Mouse (Mus musculus): ENCODE data around the gene Dpf2. TPM values are rescaled to one million over a fixed set of nuclear protein-coding genes. Genes with fewer than 3 reads are reported as not detected.

Gene Dpf2
- polyA plus RNA-seq, 1 experiment from 2014 or later: 225 TPM

DNA sequence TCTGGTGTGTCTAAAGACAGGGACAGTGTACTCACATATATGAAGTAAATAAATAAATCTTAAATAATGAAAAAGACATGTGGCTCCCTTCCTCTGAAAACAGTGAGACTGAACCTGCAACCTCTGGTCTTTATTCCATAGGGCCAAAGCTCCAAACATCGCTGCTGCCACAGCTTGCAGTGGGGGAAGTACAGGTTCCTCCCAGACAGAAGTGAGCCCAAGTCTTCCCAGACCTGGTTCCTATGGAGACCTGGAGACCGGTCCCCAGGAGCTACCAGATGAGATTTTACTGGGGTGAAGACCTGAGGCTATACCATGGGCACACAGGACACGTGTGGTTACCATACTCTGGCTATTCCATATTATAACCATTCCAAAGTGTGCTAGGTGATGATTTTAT, 62.0 kb downstream of the Dpf2 start:
- no peak for DNase-seq (ENCODE audit: low spot score)
- ATAC-seq (ENCODE audit: insufficient read depth, low FRiP score, low TSS enrichment): no peak
- Histone ChIP-seq H3K27ac (ENCODE audit: low read depth, low read length) (no peak overlapping the region), H3K27me3 (ENCODE audit: control insufficient read depth, insufficient read depth, low read length) (no peaks in the 10 kb centered on the region), H3K36me3 (ENCODE audit: control insufficient read depth, insufficient read depth, low read length) (peaks cover 2% of the 10 kb centered on the region; the same call in 1 of the 2 replicates), H3K4me1 (ENCODE audit: control insufficient read depth, insufficient read depth, low read length) (peaks cover 29% of the 10 kb centered on the region), H3K9ac (ENCODE audit: low read length) (no peak overlapping the region), H3K4me2 (ENCODE audit: low read depth) (no peak overlapping the region), H3K9me3 (ENCODE audit: control insufficient read depth, low read length) (no peaks in the 10 kb centered on the region), H3K4me3 (ENCODE audit: low read depth, low read length) (no peak overlapping the region)
- 79% methylated on average over 3 of the region's 3 CpGs for WGBS

DNA sequence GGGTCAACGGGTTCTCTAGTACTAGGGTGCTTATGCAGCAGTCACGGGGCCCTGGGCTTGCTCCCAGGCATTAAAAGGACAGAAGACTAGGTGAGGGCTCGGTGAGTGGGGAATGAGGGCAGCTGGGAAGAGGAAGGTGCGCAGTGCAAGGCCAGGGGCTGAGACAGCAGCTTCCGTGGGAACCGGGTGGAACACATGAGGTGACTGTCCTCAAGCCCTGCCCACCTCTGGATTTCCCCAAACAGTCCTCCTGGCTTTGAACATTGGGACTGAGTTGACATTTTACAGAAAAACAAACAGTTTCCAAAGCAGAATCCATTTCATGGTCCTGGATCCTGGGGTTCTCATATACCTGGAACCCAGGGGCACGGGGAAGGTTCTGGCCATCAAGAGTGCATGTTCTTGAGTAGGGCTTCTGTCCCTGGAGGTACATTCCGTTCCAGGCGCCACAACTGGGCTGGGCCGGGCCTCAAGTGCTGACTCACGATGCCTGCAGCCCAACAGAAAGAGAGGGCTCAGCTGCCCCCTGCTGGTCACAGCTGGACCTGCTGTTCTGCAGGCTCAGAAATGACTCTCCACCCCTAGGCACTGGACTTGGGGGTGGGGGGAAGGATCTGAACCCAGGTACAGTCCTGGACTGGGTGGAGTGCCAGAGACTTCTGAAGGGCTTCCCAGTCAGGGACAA, 62.8 kb downstream of the Dpf2 start:
- Histone ChIP-seq H3K9me3 (ENCODE audit: control insufficient read depth, low read length) (no peaks in the 10 kb centered on the region), H3K36me3 (ENCODE audit: control insufficient read depth, insufficient read depth, low read length) (peaks cover 2% of the 10 kb centered on the region; the same call in 1 of the 2 replicates), H3K27me3 (ENCODE audit: control insufficient read depth, insufficient read depth, low read length) (no peaks in the 10 kb centered on the region), H3K27ac (ENCODE audit: low read depth, low read length) (no peak overlapping the region), H3K9ac (ENCODE audit: low read length) (no peak overlapping the region), H3K4me2 (ENCODE audit: low read depth) (no peak overlapping the region), H3K4me3 (ENCODE audit: low read depth, low read length) (no peak overlapping the region), H3K4me1 (ENCODE audit: control insufficient read depth, insufficient read depth, low read length) (peaks cover 34% of the 10 kb centered on the region)
- ATAC-seq (ENCODE audit: insufficient read depth, low FRiP score, low TSS enrichment) (peak; percentile 21; the same call in 1 of the 2 replicates), DNase-seq (ENCODE audit: low spot score) (peak; percentile 89)
- WGBS: 30% methylated on average over 11 of the region's 11 CpGs

DNA sequence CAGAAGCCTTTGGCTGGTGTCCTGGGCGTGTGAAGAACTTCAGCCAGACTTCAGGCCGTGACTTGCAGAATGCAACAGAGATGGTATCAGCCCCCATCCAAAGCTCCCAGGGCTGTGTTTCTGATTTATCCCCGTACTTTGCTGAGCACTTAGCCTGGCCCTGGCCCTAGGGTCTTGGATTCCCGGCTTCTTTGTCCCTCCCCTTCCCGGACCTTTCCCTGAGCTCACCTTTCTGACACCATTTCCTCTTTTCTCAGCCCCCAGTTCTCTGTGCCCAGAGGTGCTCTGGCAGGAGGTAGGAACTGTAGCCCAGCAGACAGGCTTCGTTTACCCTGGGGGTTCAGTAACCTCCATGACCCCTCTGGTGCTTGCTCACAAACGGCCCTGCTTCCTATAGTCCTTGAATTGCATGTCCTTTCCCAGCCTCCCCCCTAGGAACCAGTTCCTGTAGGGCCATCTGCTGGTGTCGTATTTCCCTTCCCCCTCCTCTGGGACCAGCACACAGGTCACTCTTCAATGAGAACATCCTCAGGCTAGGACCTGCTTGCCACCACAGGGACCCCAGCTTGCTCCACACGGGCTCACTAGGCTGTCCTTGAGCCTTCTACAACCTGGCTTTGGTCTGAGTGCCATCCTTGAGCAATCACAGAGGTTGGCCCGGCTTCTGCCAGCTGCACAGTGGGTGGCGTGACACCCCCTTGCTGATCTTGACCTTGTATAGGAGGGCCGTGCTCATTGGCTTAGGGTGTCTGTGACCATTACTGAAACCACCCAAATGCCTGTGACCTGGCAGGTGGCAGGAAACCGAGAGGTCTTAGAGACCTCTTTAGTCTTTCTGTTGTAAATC, 63.8 kb downstream of the Dpf2 start:
- Histone ChIP-seq H3K4me2 (ENCODE audit: low read depth) (0 out of 2 replicates have a peak overlapping the region, but pooled peaks have one; percentile 15), H3K27me3 (ENCODE audit: control insufficient read depth, insufficient read depth, low read length) (no peaks in the 10 kb centered on the region), H3K9ac (ENCODE audit: low read length) (peak overlapping the region; percentile 52), H3K4me3 (ENCODE audit: low read depth, low read length) (no peak overlapping the region), H3K27ac (ENCODE audit: low read depth, low read length) (peak overlapping the region; percentile 64; the same call in 1 of the 2 replicates), H3K9me3 (ENCODE audit: control insufficient read depth, low read length) (no peaks in the 10 kb centered on the region), H3K36me3 (ENCODE audit: control insufficient read depth, insufficient read depth, low read length) (peaks cover 2% of the 10 kb centered on the region; the same call in 1 of the 2 replicates), H3K4me1 (ENCODE audit: control insufficient read depth, insufficient read depth, low read length) (peaks cover 40% of the 10 kb centered on the region)
- 38% methylated on average over 13 of the region's 13 CpGs for WGBS
- no peak for DNase-seq (ENCODE audit: low spot score)
- ATAC-seq (ENCODE audit: insufficient read depth, low FRiP score, low TSS enrichment): no peak

DNA sequence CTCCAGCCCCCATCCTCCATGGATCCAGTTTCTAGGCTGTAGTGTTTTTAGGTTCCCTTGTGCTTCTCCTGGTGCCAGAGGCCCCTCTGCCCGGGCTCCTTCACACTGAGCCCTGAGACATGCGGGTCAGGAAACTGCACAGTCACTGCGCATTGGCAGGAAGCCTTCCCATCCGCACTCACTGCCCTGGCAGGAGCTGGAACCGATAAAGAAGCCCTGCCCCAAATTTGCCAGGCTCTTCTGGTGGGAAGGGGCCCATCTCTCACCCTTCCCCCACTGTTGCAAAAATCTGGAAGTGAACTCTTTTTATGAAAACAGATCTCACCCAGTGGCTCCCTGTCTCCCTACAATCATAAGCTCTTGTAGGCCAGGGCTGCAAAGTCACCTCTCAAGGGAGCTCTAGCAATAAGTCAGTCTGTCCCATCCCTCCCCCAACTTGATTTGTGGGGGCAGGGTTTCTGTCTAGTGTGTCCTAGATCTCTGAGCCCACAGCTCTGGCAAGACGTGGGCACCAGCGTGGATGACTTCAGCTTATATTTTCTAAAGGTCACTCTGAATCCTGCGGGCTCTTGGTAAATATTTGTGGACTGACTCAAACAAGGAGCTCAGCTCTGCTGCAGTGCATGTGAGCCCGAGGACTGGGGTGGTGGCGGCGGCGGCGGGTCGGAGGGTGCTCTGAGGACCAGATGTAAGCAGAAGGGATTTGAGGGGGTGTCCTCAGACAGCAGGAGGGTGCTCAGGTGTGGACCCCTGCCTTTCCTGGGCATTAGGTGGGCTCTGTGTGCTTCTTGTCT, 64.6 kb downstream of the Dpf2 start:
- H3K9me3 ChIP-seq (ENCODE audit: control insufficient read depth, low read length): no peaks in the 10 kb centered on the region
- H3K4me2 ChIP-seq (ENCODE audit: low read depth): peak overlapping the region; percentile 2; the same call in 1 of the 2 replicates
- H3K4me1 ChIP-seq (ENCODE audit: control insufficient read depth, insufficient read depth, low read length): peaks cover 45% of the 10 kb centered on the region
- ATAC-seq (ENCODE audit: insufficient read depth, low FRiP score, low TSS enrichment) (no peak), DNase-seq (ENCODE audit: low spot score) (no peak)
- H3K27me3 ChIP-seq (ENCODE audit: control insufficient read depth, insufficient read depth, low read length): no peaks in the 10 kb centered on the region
- no peak overlapping the region for H3K4me3 ChIP-seq (ENCODE audit: low read depth, low read length)
- H3K36me3 ChIP-seq (ENCODE audit: control insufficient read depth, insufficient read depth, low read length): peaks cover 2% of the 10 kb centered on the region; the same call in 1 of the 2 replicates
- WGBS: 60% methylated on average over 14 of the region's 14 CpGs
- peak overlapping the region; percentile 93 for H3K27ac ChIP-seq (ENCODE audit: low read depth, low read length)
- H3K9ac ChIP-seq (ENCODE audit: low read length): peak overlapping the region; percentile 52

DNA sequence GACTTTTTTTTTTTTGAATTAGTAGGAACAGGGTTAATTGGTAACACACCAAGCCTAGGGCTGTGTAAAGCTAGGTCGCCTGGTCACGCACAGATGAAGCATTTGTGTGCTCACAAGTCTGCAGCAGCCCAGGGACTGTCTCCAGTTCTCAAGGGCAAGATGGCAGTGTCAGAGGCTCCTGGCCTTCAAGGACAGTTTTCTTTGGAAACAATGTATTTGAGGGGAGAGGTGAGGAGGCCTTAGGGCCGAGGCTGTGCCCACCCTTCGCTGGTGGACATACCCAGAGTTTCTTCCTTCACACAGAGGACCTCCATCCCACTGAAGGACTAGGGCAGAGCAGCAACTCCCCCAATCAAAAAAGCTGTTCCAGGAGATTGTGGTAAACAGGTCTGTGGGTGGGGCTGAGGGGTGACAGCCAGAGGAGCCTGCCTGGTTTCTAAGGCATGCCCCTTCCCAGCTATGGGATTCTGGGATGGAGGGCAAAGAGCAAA, 65.5 kb downstream of the Dpf2 start:
- H3K36me3 ChIP-seq (ENCODE audit: control insufficient read depth, insufficient read depth, low read length): no peaks in the 10 kb centered on the region; the same call in 1 of the 2 replicates
- H3K27me3 ChIP-seq (ENCODE audit: control insufficient read depth, insufficient read depth, low read length): no peaks in the 10 kb centered on the region
- DNase-seq (ENCODE audit: low spot score) (no peak), ATAC-seq (ENCODE audit: insufficient read depth, low FRiP score, low TSS enrichment) (no peak)
- H3K4me1 ChIP-seq (ENCODE audit: control insufficient read depth, insufficient read depth, low read length): peaks cover 53% of the 10 kb centered on the region
- peak overlapping the region; percentile 93 for H3K27ac ChIP-seq (ENCODE audit: low read depth, low read length)
- WGBS: 62% methylated on average over 4 of the region's 4 CpGs
- H3K4me2 ChIP-seq (ENCODE audit: low read depth): no peak overlapping the region
- no peak overlapping the region for H3K4me3 ChIP-seq (ENCODE audit: low read depth, low read length)
- no peaks in the 10 kb centered on the region for H3K9me3 ChIP-seq (ENCODE audit: control insufficient read depth, low read length)
- peak overlapping the region; percentile 7; the same call in 1 of the 2 replicates for H3K9ac ChIP-seq (ENCODE audit: low read length)

DNA sequence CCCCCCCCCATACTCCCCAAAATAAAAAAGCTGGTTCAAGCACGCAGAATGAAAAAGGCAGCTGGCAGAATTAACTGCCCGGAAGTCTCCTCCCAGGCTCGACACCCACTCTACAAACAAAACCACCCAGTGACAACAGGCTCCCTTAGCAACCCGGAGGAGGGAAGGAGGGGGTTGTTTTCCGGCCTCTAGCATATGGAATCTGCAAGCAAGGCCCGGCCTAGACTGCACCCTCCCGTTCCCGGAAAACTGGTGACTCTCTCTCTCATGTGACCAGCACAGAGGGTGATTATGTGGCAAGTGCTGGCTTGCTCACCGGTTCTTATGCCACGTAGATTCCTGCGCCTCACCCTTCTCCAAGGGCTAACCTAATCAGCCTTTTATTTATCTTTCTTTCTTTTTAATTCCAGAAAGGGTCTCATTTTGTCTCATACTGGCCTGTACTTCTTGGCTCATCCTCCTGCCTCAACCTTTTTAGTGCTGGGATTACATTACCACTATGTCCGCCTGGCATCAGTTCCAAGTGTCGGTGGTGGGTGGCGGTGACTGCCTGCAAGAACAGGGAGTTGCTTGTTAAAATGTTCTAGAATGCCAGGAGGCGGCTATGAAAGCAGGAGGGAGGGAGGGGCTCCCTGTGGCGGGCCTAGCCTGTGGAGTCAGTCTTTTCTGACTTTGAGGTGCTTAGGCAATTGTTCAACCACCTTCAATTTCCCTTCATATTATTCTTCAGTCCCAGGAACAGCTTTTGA, 66.1 kb downstream of the Dpf2 start:
- Histone ChIP-seq H3K4me3 (ENCODE audit: low read depth, low read length) (peak overlapping the region; percentile 24; the same call in 1 of the 2 replicates), H3K36me3 (ENCODE audit: control insufficient read depth, insufficient read depth, low read length) (no peaks in the 10 kb centered on the region), H3K4me1 (ENCODE audit: control insufficient read depth, insufficient read depth, low read length) (peaks cover 58% of the 10 kb centered on the region), H3K9me3 (ENCODE audit: control insufficient read depth, low read length) (no peaks in the 10 kb centered on the region), H3K9ac (ENCODE audit: low read length) (peak overlapping the region; percentile 61), H3K27me3 (ENCODE audit: control insufficient read depth, insufficient read depth, low read length) (no peaks in the 10 kb centered on the region), H3K27ac (ENCODE audit: low read depth, low read length) (peak overlapping the region; percentile 93), H3K4me2 (ENCODE audit: low read depth) (peak overlapping the region; percentile 58)
- WGBS: 5% methylated on average over 16 of the region's 16 CpGs
- DNase-seq (ENCODE audit: low spot score) (peak; percentile 87), ATAC-seq (ENCODE audit: insufficient read depth, low FRiP score, low TSS enrichment) (peak; percentile 75)

Data from neural tube, embryonic 11.5 days (tissue).